Mouse (Mus musculus) neural tube, postnatal 0 days (tissue): ENCODE measurements around the gene Tex13a. TPM values are rescaled to one million over a fixed set of nuclear protein-coding genes. Genes with fewer than 3 reads are reported as not detected.

ENCODE experiments used
- polyA plus RNA-seq: library from polyadenylated mRNA; unstranded; fragments of >200 nt; fragmentation: Nextera tagmentation; extraction: Ambion mirVana; gene quantifications from 2 replicates; pipeline ENCODE4 v1.2.1, GENCODE M21; 2015

Tex13a gene
- not detected in 2 replicates for polyA plus RNA-seq

GRCm38 (mm10) chrX:138209480-138209879 is at the start of gene Tex13a:
Gene Tex13a, minus strand, starts transcription at chrX:138209580.

